Mouse (Mus musculus): ENCODE measurements around the gene Tmigd3. TPM values are rescaled to one million over a fixed set of nuclear protein-coding genes. Genes with fewer than 3 reads are reported as not detected.

Gene Tmigd3
- not detected in 2 replicates for polyA plus RNA-seq (2016; fragmentation: Nextera tagmentation; extraction: Ambion mirVana)

- Histone ChIP-seq H3K27ac (replicated peaks) (no peak within 1 kb of the TSS), H3K4me3 (no peak within 1 kb of the TSS), H3K4me2 (replicated peaks) (no peak within 1 kb of the TSS), H3K27me3 (no peaks in the 10 kb centered on the region), H3K9ac (replicated peaks) (no peak within 1 kb of the TSS), H3K9me3 (no peaks in the 10 kb centered on the region), H3K4me1 (no peaks in the 10 kb centered on the region; the same call in 1 of the 2 replicates), H3K36me3 (no peaks in the 10 kb centered on the region)
- WGBS: 88% methylated on average over 3 of the region's 3 CpGs
- ATAC-seq (ENCODE audit: low FRiP score, low read depth): no peak
These were observed at the start of gene Tmigd3, which contains the start of gene Adora3 for GRCm38 (mm10) chr3:105870558-105870957. Gene Tmigd3, plus strand, starts transcription at chr3:105870903. Gene Adora3, plus strand, starts transcription at chr3:105870858.

GRCm38 (mm10) chr3:105821504-105821903 lies 49.2 kb upstream of the Tmigd3 start:
- WGBS: 92% methylated on average over 3 of the region's 3 CpGs
- Histone ChIP-seq H3K36me3 (no peaks in the 10 kb centered on the region), H3K4me2 (replicated peaks) (no peak overlapping the region), H3K4me3 (no peak overlapping the region), H3K27me3 (no peaks in the 10 kb centered on the region), H3K9ac (replicated peaks) (no peak overlapping the region), H3K4me1 (no peaks in the 10 kb centered on the region), H3K9me3 (no peaks in the 10 kb centered on the region), H3K27ac (replicated peaks) (no peak overlapping the region)
- ATAC-seq (ENCODE audit: low FRiP score, low read depth): no peak

GRCm38 (mm10) chr3:105823609-105824008 lies 47.1 kb upstream of the Tmigd3 start:
- Histone ChIP-seq H3K4me1 (no peaks in the 10 kb centered on the region), H3K36me3 (no peaks in the 10 kb centered on the region), H3K4me3 (no peak overlapping the region), H3K27ac (replicated peaks) (no peak overlapping the region), H3K9ac (replicated peaks) (no peak overlapping the region), H3K27me3 (no peaks in the 10 kb centered on the region), H3K4me2 (replicated peaks) (no peak overlapping the region), H3K9me3 (no peaks in the 10 kb centered on the region)
- no peak for ATAC-seq (ENCODE audit: low FRiP score, low read depth)

GRCm38 (mm10) chr3:105824103-105824502 lies 46.6 kb upstream of the Tmigd3 start:
- H3K4me2 ChIP-seq (replicated peaks): no peak overlapping the region
- H3K9ac ChIP-seq (replicated peaks): no peak overlapping the region
- no peaks in the 10 kb centered on the region for H3K4me1 ChIP-seq
- ATAC-seq (ENCODE audit: low FRiP score, low read depth): no peak
- 49% methylated on average over 5 of the region's 5 CpGs for WGBS
- no peak overlapping the region for H3K4me3 ChIP-seq
- no peak overlapping the region for H3K27ac ChIP-seq (replicated peaks)
- no peaks in the 10 kb centered on the region for H3K36me3 ChIP-seq
- no peaks in the 10 kb centered on the region for H3K9me3 ChIP-seq
- no peaks in the 10 kb centered on the region for H3K27me3 ChIP-seq

GRCm38 (mm10) chr3:105824704-105825103 lies 46.0 kb upstream of the Tmigd3 start:
- H3K36me3 ChIP-seq: no peaks in the 10 kb centered on the region
- H3K9me3 ChIP-seq: no peaks in the 10 kb centered on the region
- H3K27ac ChIP-seq (replicated peaks): no peak overlapping the region
- H3K9ac ChIP-seq (replicated peaks): no peak overlapping the region
- no peak for ATAC-seq (ENCODE audit: low FRiP score, low read depth)
- no peaks in the 10 kb centered on the region for H3K4me1 ChIP-seq
- H3K4me2 ChIP-seq (replicated peaks): no peak overlapping the region
- no peak overlapping the region for H3K4me3 ChIP-seq
- no peaks in the 10 kb centered on the region for H3K27me3 ChIP-seq
- 64% methylated on average over 2 of the region's 2 CpGs for WGBS

- Histone ChIP-seq H3K27me3 (no peaks in the 10 kb centered on the region), H3K4me3 (no peak overlapping the region), H3K9ac (replicated peaks) (no peak overlapping the region), H3K27ac (replicated peaks) (no peak overlapping the region), H3K36me3 (no peaks in the 10 kb centered on the region), H3K4me2 (replicated peaks) (no peak overlapping the region), H3K9me3 (no peaks in the 10 kb centered on the region), H3K4me1 (no peaks in the 10 kb centered on the region)
- 72% methylated on average over 7 of the region's 7 CpGs for WGBS
- ATAC-seq (ENCODE audit: low FRiP score, low read depth): no peak
These were observed 45.1 kb upstream of the Tmigd3 start for GRCm38 (mm10) chr3:105825501-105826161.

- Histone ChIP-seq H3K9me3 (no peaks in the 10 kb centered on the region), H3K27ac (replicated peaks) (no peak overlapping the region), H3K4me1 (no peaks in the 10 kb centered on the region), H3K36me3 (no peaks in the 10 kb centered on the region), H3K4me2 (replicated peaks) (no peak overlapping the region), H3K9ac (replicated peaks) (no peak overlapping the region), H3K4me3 (no peak overlapping the region), H3K27me3 (no peaks in the 10 kb centered on the region)
- 98% methylated on average over 3 of the region's 3 CpGs for WGBS
- ATAC-seq (ENCODE audit: low FRiP score, low read depth): no peak
These were observed 39.1 kb upstream of the Tmigd3 start for GRCm38 (mm10) chr3:105831584-105831983.

GRCm38 (mm10) chr3:105835875-105836274 lies 34.8 kb upstream of the Tmigd3 start:
- H3K9me3 ChIP-seq: no peaks in the 10 kb centered on the region
- H3K4me1 ChIP-seq: no peaks in the 10 kb centered on the region
- H3K27me3 ChIP-seq: no peaks in the 10 kb centered on the region
- no peak overlapping the region for H3K27ac ChIP-seq (replicated peaks)
- 70% methylated on average over 3 of the region's 3 CpGs for WGBS
- no peak overlapping the region for H3K9ac ChIP-seq (replicated peaks)
- H3K4me3 ChIP-seq: no peak overlapping the region
- no peak overlapping the region for H3K4me2 ChIP-seq (replicated peaks)
- H3K36me3 ChIP-seq: no peaks in the 10 kb centered on the region
- ATAC-seq (ENCODE audit: low FRiP score, low read depth): no peak

- no peak overlapping the region for H3K4me2 ChIP-seq (replicated peaks)
- H3K9me3 ChIP-seq: no peaks in the 10 kb centered on the region
- no peaks in the 10 kb centered on the region for H3K27me3 ChIP-seq
- no peak for ATAC-seq (ENCODE audit: low FRiP score, low read depth)
- no peak overlapping the region for H3K27ac ChIP-seq (replicated peaks)
- H3K4me3 ChIP-seq: no peak overlapping the region
- WGBS: 90% methylated on average over 3 of the region's 3 CpGs
- H3K4me1 ChIP-seq: no peaks in the 10 kb centered on the region
- H3K36me3 ChIP-seq: no peaks in the 10 kb centered on the region
- no peak overlapping the region for H3K9ac ChIP-seq (replicated peaks)
These were observed 33.8 kb upstream of the Tmigd3 start for GRCm38 (mm10) chr3:105836883-105837282.

GRCm38 (mm10) chr3:105838655-105839054 lies 32.0 kb upstream of the Tmigd3 start:
- WGBS: 85% methylated on average over 3 of the region's 3 CpGs
- no peak for ATAC-seq (ENCODE audit: low FRiP score, low read depth)

GRCm38 (mm10) chr3:105839836-105840235 lies 30.9 kb upstream of the Tmigd3 start:
- WGBS: 91% methylated on average over 4 of the region's 4 CpGs
- Histone ChIP-seq H3K4me2 (replicated peaks) (no peak overlapping the region), H3K9ac (replicated peaks) (no peak overlapping the region), H3K36me3 (no peaks in the 10 kb centered on the region), H3K4me3 (no peak overlapping the region), H3K27ac (replicated peaks) (no peak overlapping the region), H3K27me3 (no peaks in the 10 kb centered on the region), H3K4me1 (no peaks in the 10 kb centered on the region), H3K9me3 (no peaks in the 10 kb centered on the region)
- no peak for ATAC-seq (ENCODE audit: low FRiP score, low read depth)

More at GRCm38 (mm10) chr3:105838655-105839054, 32.0 kb upstream of the Tmigd3 start:
- H3K36me3 ChIP-seq: no peaks in the 10 kb centered on the region
- no peak overlapping the region for H3K4me3 ChIP-seq
- no peaks in the 10 kb centered on the region for H3K27me3 ChIP-seq
- H3K9me3 ChIP-seq: no peaks in the 10 kb centered on the region
- H3K27ac ChIP-seq (replicated peaks): no peak overlapping the region
- H3K9ac ChIP-seq (replicated peaks): no peak overlapping the region
- H3K4me2 ChIP-seq (replicated peaks): no peak overlapping the region
- H3K4me1 ChIP-seq: no peaks in the 10 kb centered on the region

GRCm38 (mm10) chr3:105846294-105847069 lies 24.2 kb upstream of the Tmigd3 start:
- ATAC-seq (ENCODE audit: low FRiP score, low read depth): no peak
- Histone ChIP-seq H3K36me3 (no peaks in the 10 kb centered on the region), H3K27me3 (no peaks in the 10 kb centered on the region), H3K9me3 (no peaks in the 10 kb centered on the region), H3K9ac (replicated peaks) (no peak overlapping the region), H3K4me1 (no peaks in the 10 kb centered on the region), H3K4me2 (replicated peaks) (no peak overlapping the region), H3K4me3 (no peak overlapping the region), H3K27ac (replicated peaks) (no peak overlapping the region)
- WGBS: 69% methylated on average over 7 of the region's 7 CpGs
